Comparison of ENCODE assay signal across 17 mouse cellular contexts in the genomic region with DNA sequence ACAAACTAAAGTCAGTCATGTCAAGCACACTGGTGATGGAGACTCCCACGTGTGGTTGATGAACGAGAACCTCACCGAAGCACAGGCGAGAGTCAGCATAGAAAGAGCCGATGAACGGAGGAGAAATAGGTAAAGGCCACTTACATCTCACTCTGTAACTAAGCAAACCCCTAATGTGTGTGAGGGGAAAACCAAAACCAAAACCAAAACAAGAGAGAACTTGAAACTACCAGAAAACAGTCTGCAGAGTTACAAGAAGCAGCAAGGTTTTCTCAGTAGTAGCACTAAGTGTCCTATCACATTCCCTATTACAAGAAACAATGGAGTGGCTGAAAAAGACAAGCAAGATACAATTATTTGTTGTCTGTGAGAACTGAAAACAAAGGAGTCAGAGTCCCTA.
"Had no signal": no experiment of that assay in that cellular context is flagged by ENCODE, and none has a peak within 500 bp of the region (broad histone marks: within the 10 kb centered on the region; RNA-seq: fewer than 3 reads in every experiment).

No protein-coding gene starts in this region.

- H3K4me1 ChIP-seq: midbrain, embryonic 10.5 days; midbrain, embryonic 12.5 days; neural tube, embryonic 12.5 days; stomach, embryonic 15.5 days had no signal

- H3K9ac ChIP-seq: lung, embryonic 14.5 days; midbrain, embryonic 12.5 days; neural tube, embryonic 12.5 days; stomach, embryonic 15.5 days had no signal

- H3K27me3 ChIP-seq: midbrain, embryonic 12.5 days; neural tube, embryonic 12.5 days; stomach, embryonic 15.5 days had no signal

- H3K4me2 ChIP-seq: lung, embryonic 14.5 days; midbrain, embryonic 12.5 days; neural tube, embryonic 12.5 days; stomach, embryonic 15.5 days had no signal

- H3K9me3 ChIP-seq: midbrain, embryonic 10.5 days; midbrain, embryonic 12.5 days; neural tube, embryonic 12.5 days; stomach, embryonic 15.5 days had no signal

- ATAC-seq: midbrain, embryonic 16.5 days had no signal

- H3K27ac ChIP-seq: midbrain, embryonic 10.5 days; midbrain, embryonic 12.5 days; neural tube, embryonic 12.5 days; stomach, embryonic 15.5 days; stomach, postnatal 0 days had no signal

- H3K4me3 ChIP-seq: midbrain, embryonic 10.5 days; midbrain, embryonic 12.5 days; myocyte; neural tube, embryonic 12.5 days; stomach, embryonic 15.5 days had no signal

- DNase-seq: lung, adult 18-20 months; lung, embryonic 14.5 days; lung, postnatal 10 days; lung, postnatal 4 days; midbrain, embryonic 14.5 days; right cerebral cortex, postnatal 14 days; spleen, adult 18-20 months; thymus, adult 2 months; thymus, postnatal 25 days; thymus, postnatal 4 days had no signal
